Mouse (Mus musculus) MEL (cell line): ENCODE results near the gene Coro2b.

Experiments used
- CTCF ChIP-seq, 3 experiments: IDR thresholded peaks in 2 of 3; conservative IDR thresholded peaks in 1 of 3; 2 replicates each; pipeline ENCODE4 v1.5.1; 2011 to 2012; ENCODE audit warnings: low read length in 3 of 3, low read depth in 2 of 3, mild to moderate bottlenecking in 2 of 3, improper control_type of control experiment in 1 of 3, inconsistent platforms in 1 of 3, mixed read lengths in 1 of 3, moderate library complexity in 1 of 3; ENCODE audit not compliant: control insufficient read depth in 1 of 3, insufficient read depth in 1 of 3, poor library complexity in 1 of 3, severe bottlenecking in 1 of 3
- E2F4 ChIP-seq: IDR thresholded peaks from 2 replicates; pipeline ENCODE4 v1.6.1; 2011; ENCODE audit warnings: low read depth, low read length, improper control_type of control experiment, borderline replicate concordance
- EP300 ChIP-seq, 2 experiments: IDR thresholded peaks; 2 replicates each; pipeline ENCODE4 v1.6.1; 2011; ENCODE audit warnings: improper control_type of control experiment in 2 of 2, low read length in 2 of 2, low read depth in 1 of 2, mild to moderate bottlenecking in 1 of 2
- HCFC1 ChIP-seq: IDR thresholded peaks from 2 replicates; pipeline ENCODE4 v1.6.1; 2012; ENCODE audit warnings: low read depth, mild to moderate bottlenecking, inconsistent platforms, low read length, improper control_type of control experiment, moderate library complexity
- MAFK ChIP-seq: IDR thresholded peaks from 2 replicates; pipeline ENCODE4 v1.6.1; 2011; ENCODE audit warnings: low read depth, mild to moderate bottlenecking, low read length, improper control_type of control experiment, borderline replicate concordance
- NRF1 ChIP-seq: IDR thresholded peaks from 2 replicates; pipeline ENCODE4 v1.6.1; 2014; ENCODE audit warnings: low read depth, mild to moderate bottlenecking, inconsistent platforms, low read length, improper control_type of control experiment, moderate library complexity; ENCODE audit not compliant: poor library complexity, insufficient read depth, severe bottlenecking
- POLR2A ChIP-seq, 2 experiments: IDR thresholded peaks; 2 replicates each; pipeline ENCODE4 v1.6.1; 2011 to 2012; ENCODE audit warnings: low read length in 2 of 2, mild to moderate bottlenecking in 2 of 2, control low read depth in 1 of 2, improper control_type of control experiment in 1 of 2, low read depth in 1 of 2, moderate library complexity in 1 of 2; ENCODE audit not compliant: control insufficient read depth in 1 of 2, insufficient read depth in 1 of 2, poor library complexity in 1 of 2
- RCOR1 ChIP-seq: IDR thresholded peaks from 2 replicates; pipeline ENCODE4 v1.6.1; 2012; ENCODE audit warnings: low read depth, mild to moderate bottlenecking, inconsistent platforms, low read length, improper control_type of control experiment
- SIN3A ChIP-seq: IDR thresholded peaks from 2 replicates; pipeline ENCODE4 v1.6.1; 2012; ENCODE audit warnings: low read length, improper control_type of control experiment, inconsistent platforms
- TAL1 ChIP-seq: IDR thresholded peaks from 2 replicates; pipeline ENCODE4 v1.6.1; 2012; ENCODE audit warnings: mild to moderate bottlenecking, inconsistent platforms, low read length, moderate library complexity, mixed read lengths
- TBP ChIP-seq: IDR thresholded peaks from 2 replicates; pipeline ENCODE4 v1.8.0; 2011; ENCODE audit warnings: low read depth, low read length, improper control_type of control experiment
- UBTF ChIP-seq: IDR thresholded peaks from 2 replicates; pipeline ENCODE4 v1.6.1; 2012; ENCODE audit warnings: low read depth, mild to moderate bottlenecking, inconsistent platforms, low read length, improper control_type of control experiment, moderate library complexity, borderline replicate concordance; ENCODE audit not compliant: insufficient read depth
- ZC3H11A ChIP-seq: IDR thresholded peaks from 2 replicates; pipeline ENCODE4 v1.6.1; 2012; ENCODE audit warnings: low read depth, mild to moderate bottlenecking, inconsistent platforms, low read length, improper control_type of control experiment
- ZMIZ1 ChIP-seq: IDR thresholded peaks from 2 replicates; pipeline ENCODE4 v1.6.1; 2012; ENCODE audit warnings: low read depth, mild to moderate bottlenecking, inconsistent platforms, low read length, improper control_type of control experiment, moderate library complexity

GRCm38 (mm10) chr9:62374276-62374675 is 162.6 kb downstream of the Coro2b start:
- TF ChIP-seq TBP (no peak), CTCF (IDR thresholded peaks at IDR 0.05 in 2 of 3, conservative IDR thresholded peaks at IDR 0.05 in 1 of 3; ENCODE audit: control insufficient read depth in 1 of 3, insufficient read depth in 1 of 3, low read depth in 2 of 3, low read length in 3 of 3, poor library complexity in 1 of 3, severe bottlenecking in 1 of 3) (no peak), MAFK (no peak), NRF1 (no peak), E2F4 (no peak), TAL1 (no peak), ZMIZ1 (no peak), UBTF (no peak), SIN3A (no peak), HCFC1 (no peak), RCOR1 (no peak), EP300 (IDR thresholded peaks at IDR 0.05; ENCODE audit: low read depth in 1 of 2, low read length in 2 of 2) (no peak), ZC3H11A (no peak), POLR2A (IDR thresholded peaks at IDR 0.05; ENCODE audit: control insufficient read depth in 1 of 2, insufficient read depth in 1 of 2, low read depth in 1 of 2, low read length in 2 of 2, poor library complexity in 1 of 2) (no peak)
